Mouse (Mus musculus): ENCODE measurements at regions not wholly inside any gene's neighbourhood (a gene's known extent, or its start where the extent isn't known, plus 50 kb on each side); places are given as distances from the start of the nearest gene placed in this dataset.
A peak's percentile ranks its signal among the peaks of the same experiment; 100 is the strongest.

DNA sequence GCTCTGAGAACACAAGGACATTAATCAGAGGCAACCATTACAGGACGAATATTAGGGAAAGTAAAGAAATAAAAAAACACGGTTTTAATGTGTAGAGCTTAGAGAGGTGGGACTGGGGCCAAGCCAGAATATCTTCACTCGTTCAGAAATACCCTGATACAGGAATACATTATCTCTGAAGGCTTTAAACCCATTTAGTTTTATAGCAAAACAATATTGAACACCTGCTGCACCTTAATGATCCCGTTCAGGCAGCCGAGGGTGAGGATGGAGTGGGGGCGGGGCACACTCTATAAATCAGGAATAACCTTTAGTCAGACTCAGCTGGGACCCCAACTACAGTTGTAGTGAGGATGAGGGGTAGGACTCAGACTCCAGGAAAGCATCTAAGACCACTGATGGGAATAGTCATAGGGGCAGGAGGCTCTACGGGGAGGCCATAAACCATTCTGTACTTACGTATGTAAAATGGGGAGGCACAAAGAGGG is 508.0 kb upstream of the Adam5 start:
- Histone ChIP-seq H3K4me1 (ENCODE audit: control insufficient read depth, insufficient read depth, insufficient read length, low read length) (no peaks in the 10 kb centered on the region), H3K27ac (replicated peaks; ENCODE audit: low read depth, low read length) (no peak overlapping the region), H3K4me3 (ENCODE audit: insufficient read depth, low read depth, low read length) (no peak overlapping the region)

GRCm38 (mm10) chr8:25331161-25331776 is 507.1 kb upstream of the Adam5 start:
- no peaks in the 10 kb centered on the region for H3K4me1 ChIP-seq (ENCODE audit: control insufficient read depth, insufficient read depth, insufficient read length, low read length)
- H3K27ac ChIP-seq (replicated peaks; ENCODE audit: low read depth, low read length): no peak overlapping the region
- no peak overlapping the region for H3K4me3 ChIP-seq (ENCODE audit: insufficient read depth, low read depth, low read length)

DNA sequence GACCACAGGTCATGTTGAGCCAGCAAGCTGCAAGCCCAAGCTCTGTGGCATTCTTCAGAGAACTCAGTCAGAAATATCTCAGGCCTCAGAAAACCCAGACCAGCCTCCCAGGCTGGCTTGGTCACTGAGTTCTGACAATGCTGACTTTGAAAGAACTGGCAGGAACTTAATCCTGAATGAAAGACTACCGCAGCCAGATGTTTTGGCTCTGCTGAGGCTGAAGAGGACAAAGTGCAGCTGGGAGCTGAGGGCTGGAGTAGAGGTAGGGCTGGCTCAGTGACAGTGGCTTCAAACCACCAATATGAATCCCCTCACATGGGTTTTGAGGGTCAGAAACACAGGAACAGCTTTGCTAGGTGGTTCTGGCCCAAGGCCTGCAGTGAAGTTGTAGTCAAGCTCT is 505.6 kb upstream of the Adam5 start:
- H3K27ac ChIP-seq (replicated peaks; ENCODE audit: low read depth, low read length): no peak overlapping the region
- no peaks in the 10 kb centered on the region for H3K4me1 ChIP-seq (ENCODE audit: control insufficient read depth, insufficient read depth, insufficient read length, low read length)
- H3K4me3 ChIP-seq (ENCODE audit: insufficient read depth, low read depth, low read length): no peak overlapping the region

DNA sequence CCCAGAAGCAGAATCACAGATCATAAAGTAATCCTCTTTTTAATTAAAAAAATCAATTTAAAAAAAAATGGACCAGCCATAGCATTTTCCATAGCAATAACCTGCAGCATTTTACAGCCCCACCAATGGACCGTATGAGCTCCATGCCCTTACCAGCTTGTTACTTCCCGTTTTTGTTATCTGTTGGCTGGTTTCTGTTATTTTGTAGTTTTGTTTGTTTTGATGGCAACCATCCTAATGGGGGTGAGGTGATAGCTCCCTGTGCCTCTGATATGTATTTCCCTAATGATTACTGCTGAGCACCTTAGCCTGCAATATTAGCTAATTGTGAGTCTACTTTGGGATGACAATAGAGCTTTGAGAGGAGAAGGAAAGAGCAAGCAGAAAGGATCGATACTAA is 504.1 kb upstream of the Adam5 start:
- H3K27ac ChIP-seq (replicated peaks; ENCODE audit: low read depth, low read length): no peak overlapping the region
- H3K4me3 ChIP-seq (ENCODE audit: insufficient read depth, low read depth, low read length): no peak overlapping the region

DNA sequence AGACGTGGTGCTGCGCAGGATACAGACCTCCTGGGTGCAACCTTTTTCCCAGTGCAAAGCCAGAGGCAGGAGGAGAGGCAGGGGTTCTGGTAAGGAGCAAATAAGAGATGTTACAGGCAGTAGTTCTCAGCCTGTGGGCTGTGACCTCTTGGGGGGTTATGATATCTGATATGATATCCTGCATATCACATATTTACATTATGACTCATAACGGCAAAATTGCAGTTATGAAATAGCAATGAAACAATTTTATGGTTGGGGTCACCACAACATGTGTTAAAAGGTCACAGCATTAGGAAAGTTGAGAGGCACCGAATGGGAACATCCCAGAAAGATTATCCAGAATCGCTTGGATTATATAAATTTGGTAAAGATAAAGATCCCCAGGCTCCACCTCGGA is 502.8 kb upstream of the Adam5 start:
- H3K27ac ChIP-seq (replicated peaks; ENCODE audit: low read depth, low read length): no peak overlapping the region
- no peak overlapping the region for H3K4me3 ChIP-seq (ENCODE audit: insufficient read depth, low read depth, low read length)

More for the DNA sequence above, 504.1 kb upstream of the Adam5 start:
- H3K4me1 ChIP-seq (ENCODE audit: control insufficient read depth, insufficient read depth, insufficient read length, low read length): no peaks in the 10 kb centered on the region

DNA sequence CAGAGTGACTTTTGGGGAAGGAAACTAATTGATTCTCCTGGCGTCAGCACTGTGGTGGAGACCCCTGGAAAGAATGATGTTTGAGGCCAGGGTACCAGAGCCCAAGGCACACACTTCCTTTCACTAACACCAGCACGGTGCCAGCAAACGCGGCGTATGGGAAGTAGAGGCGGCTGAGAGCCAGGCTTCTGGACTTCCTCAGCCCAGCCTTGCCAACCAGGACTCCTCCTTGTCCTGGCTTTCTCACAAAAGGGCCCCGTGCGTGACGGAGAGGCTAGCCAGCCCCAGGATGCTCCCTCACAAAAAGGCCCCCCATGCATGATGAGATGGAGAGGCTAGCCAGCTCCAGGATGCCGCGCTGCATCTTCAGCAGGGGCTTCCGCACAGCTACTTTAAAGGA is 502.1 kb upstream of the Adam5 start:
- Histone ChIP-seq H3K4me1 (ENCODE audit: control insufficient read depth, insufficient read depth, insufficient read length, low read length) (no peaks in the 10 kb centered on the region), H3K27ac (replicated peaks; ENCODE audit: low read depth, low read length) (no peak overlapping the region)

More for the DNA sequence above, 502.8 kb upstream of the Adam5 start:
- no peaks in the 10 kb centered on the region for H3K4me1 ChIP-seq (ENCODE audit: control insufficient read depth, insufficient read depth, insufficient read length, low read length)

GRCm38 (mm10) chr8:25324731-25325130 is 500.6 kb upstream of the Adam5 start:
- H3K27ac ChIP-seq (replicated peaks; ENCODE audit: low read depth, low read length): no peak overlapping the region
- H3K4me3 ChIP-seq (ENCODE audit: insufficient read depth, low read depth, low read length): no peak overlapping the region
- no peaks in the 10 kb centered on the region for H3K4me1 ChIP-seq (ENCODE audit: control insufficient read depth, insufficient read depth, insufficient read length, low read length)

More for the DNA sequence above, 502.1 kb upstream of the Adam5 start:
- H3K4me3 ChIP-seq (ENCODE audit: insufficient read depth, low read depth, low read length): no peak overlapping the region

DNA sequence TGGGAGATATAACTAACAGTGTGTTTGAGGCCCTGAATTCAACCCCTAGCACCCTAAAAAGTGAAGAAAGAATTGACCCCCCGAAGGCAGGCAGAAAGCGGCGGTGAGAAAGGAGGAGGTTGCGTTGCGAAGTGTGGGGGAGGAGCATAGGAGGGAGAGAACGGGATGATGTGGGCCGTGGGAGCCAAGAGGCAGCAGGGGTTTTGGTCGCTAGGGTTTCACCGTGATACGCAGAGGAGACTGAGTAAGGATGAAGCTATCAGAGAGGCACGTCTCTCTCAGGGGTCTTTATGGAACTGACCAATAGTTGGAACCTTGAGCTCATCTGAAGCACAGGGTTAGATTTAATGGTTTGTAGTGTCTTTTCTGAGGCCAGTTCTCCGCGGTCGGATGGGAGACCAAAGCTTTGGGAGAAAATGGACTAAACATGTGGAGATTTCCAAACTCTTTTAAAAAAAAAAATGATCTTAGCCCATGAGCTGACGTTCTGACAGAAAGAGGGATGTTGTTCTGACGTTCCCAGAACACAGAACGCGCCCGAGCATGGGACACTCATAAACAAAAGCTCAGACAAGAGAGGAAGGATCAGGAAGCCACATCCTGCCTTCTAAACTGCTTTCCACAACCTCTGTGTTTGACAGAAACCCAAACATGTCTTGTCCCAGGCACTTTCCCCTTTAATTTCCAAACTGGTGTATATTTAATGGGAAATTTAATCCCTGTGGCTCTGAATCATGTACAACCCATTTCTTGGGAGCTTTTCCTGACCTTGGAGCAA is 499.7 kb upstream of the Adam5 start:
- Histone ChIP-seq H3K4me3 (ENCODE audit: insufficient read depth, low read depth, low read length) (no peak overlapping the region), H3K4me1 (ENCODE audit: control insufficient read depth, insufficient read depth, insufficient read length, low read length) (no peaks in the 10 kb centered on the region), H3K27ac (replicated peaks; ENCODE audit: low read depth, low read length) (no peak overlapping the region)

DNA sequence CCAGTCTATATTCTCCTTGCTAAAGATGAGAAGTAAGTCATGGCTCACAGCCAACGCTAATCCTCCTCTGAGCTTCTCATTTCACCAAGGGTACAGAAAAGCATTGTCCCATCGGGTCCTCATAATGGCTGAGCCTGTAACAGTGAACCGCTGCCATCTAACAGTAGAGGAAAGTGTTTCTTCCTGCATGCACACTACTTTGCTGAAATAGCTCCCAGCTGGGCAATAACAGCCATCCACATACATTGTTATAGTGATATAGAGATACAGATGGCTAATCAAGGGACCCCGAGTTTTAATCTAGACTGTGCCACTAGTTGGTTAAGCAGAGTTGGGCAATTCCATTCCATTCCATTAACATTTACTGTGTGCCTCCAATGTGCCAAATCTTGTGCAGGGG is 492.2 kb upstream of the Adam5 start:
- H3K4me3 ChIP-seq (ENCODE audit: insufficient read depth, low read depth, low read length): no peak overlapping the region
- H3K4me1 ChIP-seq (ENCODE audit: control insufficient read depth, insufficient read depth, insufficient read length, low read length): no peaks in the 10 kb centered on the region
- no peak overlapping the region for H3K27ac ChIP-seq (replicated peaks; ENCODE audit: low read depth, low read length)

- H3K4me1 ChIP-seq (ENCODE audit: control insufficient read depth, insufficient read depth, insufficient read length, low read length): peaks cover 4% of the 10 kb centered on the region
- no peak overlapping the region for H3K27ac ChIP-seq (replicated peaks; ENCODE audit: low read depth, low read length)
- H3K4me3 ChIP-seq (ENCODE audit: insufficient read depth, low read depth, low read length): no peak overlapping the region
Observed at GRCm38 (mm10) chr8:25311811-25312533, 487.8 kb upstream of the Adam5 start.

DNA sequence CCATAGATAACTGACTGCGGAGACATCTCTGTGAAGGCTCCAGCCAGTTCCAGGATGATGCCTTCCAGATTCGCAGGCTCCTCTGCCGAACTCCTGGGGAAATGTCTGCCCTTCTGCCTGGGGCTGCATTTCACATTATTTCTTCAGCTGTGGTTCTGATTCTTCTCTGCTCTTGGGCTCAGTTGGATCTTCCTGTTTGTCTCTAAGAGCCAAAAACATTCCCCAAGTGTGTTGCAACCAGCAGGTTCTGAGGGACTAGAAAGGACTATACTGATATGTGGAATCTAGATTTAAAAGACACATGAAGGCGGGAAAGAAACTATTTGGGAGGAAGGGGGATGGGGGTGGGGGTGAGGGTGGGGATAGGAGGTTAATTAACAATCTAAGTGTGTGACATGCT is 483.8 kb upstream of the Adam5 start:
- H3K27ac ChIP-seq (replicated peaks; ENCODE audit: low read depth, low read length): peak overlapping the region; percentile 39

GRCm38 (mm10) chr8:25307511-25307910 is 483.3 kb upstream of the Adam5 start:
- Histone ChIP-seq H3K4me3 (ENCODE audit: insufficient read depth, low read depth, low read length) (no peak overlapping the region), H3K27ac (replicated peaks; ENCODE audit: low read depth, low read length) (peak overlapping the region; percentile 39), H3K4me1 (ENCODE audit: control insufficient read depth, insufficient read depth, insufficient read length, low read length) (peaks cover 6% of the 10 kb centered on the region)

More for the DNA sequence above, 483.8 kb upstream of the Adam5 start:
- no peak overlapping the region for H3K4me3 ChIP-seq (ENCODE audit: insufficient read depth, low read depth, low read length)
- peaks cover 6% of the 10 kb centered on the region for H3K4me1 ChIP-seq (ENCODE audit: control insufficient read depth, insufficient read depth, insufficient read length, low read length)

DNA sequence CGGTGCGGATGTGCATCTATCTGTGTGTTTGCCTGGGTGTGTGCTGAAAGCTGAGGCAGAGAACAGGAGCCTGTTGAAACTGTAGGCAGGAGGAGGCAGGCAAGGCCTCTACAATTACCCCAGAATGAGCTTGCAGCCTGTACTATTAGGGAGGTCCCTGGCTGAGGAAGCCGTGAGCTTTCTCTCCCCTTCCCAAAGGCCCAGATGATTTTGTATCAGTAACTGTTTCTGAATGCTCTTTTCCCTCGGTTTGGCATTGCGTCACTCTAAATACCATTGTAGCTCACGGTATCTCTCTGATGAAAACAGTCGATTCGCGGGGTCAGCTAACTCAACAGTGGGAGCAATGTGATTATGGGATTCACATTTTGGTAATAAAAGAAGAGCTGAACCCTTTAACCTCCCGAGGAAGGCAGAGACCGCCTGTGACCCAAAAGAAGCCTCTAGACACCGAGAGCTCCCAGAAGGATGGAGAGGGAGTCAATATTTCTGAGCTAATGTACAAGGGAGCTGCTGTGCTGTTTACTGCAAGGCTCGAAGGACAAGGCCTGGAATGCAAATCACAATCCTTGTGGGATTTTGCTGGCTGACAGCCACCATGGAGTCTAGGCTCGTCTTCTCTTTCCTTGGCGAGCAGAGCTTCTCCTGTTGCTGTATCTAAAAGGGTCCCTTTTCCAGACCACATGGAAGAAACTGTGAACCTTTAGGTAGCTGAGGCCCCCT is 482.8 kb upstream of the Adam5 start:
- no peak overlapping the region for H3K4me3 ChIP-seq (ENCODE audit: insufficient read depth, low read depth, low read length)
- peak overlapping the region; percentile 39; the same call in 1 of the 2 replicates for H3K27ac ChIP-seq (replicated peaks; ENCODE audit: low read depth, low read length)
- H3K4me1 ChIP-seq (ENCODE audit: control insufficient read depth, insufficient read depth, insufficient read length, low read length): peaks cover 6% of the 10 kb centered on the region

Data from brown adipose tissue, adult 24 weeks (tissue).